Comparison of ENCODE assay signal across 8 mouse cellular contexts in genomic region chr11:30471751-30472593, GRCm38 (mm10). TPM values are rescaled to one million over a fixed set of nuclear protein-coding genes. Genes with fewer than 3 reads are reported as not detected.
A peak's percentile ranks its signal among the peaks of the same experiment; 100 is the strongest.
DNase-seq lines count a peak whose midpoint lies in the region; ATAC-seq and TF ChIP-seq lines count a peak whose summit lies in the region.

Gene 4930505A04Rik (minus strand): TSS chr11:30471827.

- 0 out of 2 replicates have a peak, but pooled peaks cover 8% of the 10 kb centered on the region for H3K27me3 ChIP-seq in hindbrain, embryonic 10.5 days (ENCODE audit: insufficient read depth, poor library complexity, severe bottlenecking)
- no peaks in the 10 kb centered on the region for H3K27me3 ChIP-seq in lung, embryonic 14.5 days (ENCODE audit: insufficient read depth, low read length)

- H3K27ac ChIP-seq in hindbrain, embryonic 10.5 days, result peak within 1 kb of the TSS; percentile 85
- peak within 1 kb of the TSS; percentile 86 for H3K27ac ChIP-seq in lung, embryonic 14.5 days (ENCODE audit: low read depth)

- DNase-seq in NIH3T3 (ENCODE audit: low read depth), result peak; percentile 96
- peak; percentile 76 for DNase-seq in cerebellum, adult 8-10 months
- peak; percentile 86 to 90 for DNase-seq in frontal cortex, adult 2 months (ENCODE audit: extremely low spot score in 1 of 2, low spot score in 1 of 2)
- DNase-seq in hindbrain, embryonic 10.5 days (ENCODE audit: low spot score), result peak; percentile 93
- peak; percentile 68 for DNase-seq in layer of hippocampus, adult 9-10 months (ENCODE audit: low spot score)
- peak; percentile 98 for DNase-seq in lung, embryonic 14.5 days
- peak; percentile 82 for DNase-seq in ovary, postnatal 36 days (ENCODE audit: low spot score)
- peak; percentile 40 for DNase-seq in urinary bladder, postnatal 10 days (ENCODE audit: low spot score)

- peaks cover 14% of the 10 kb centered on the region for H3K4me1 ChIP-seq in hindbrain, embryonic 10.5 days (replicated peaks)
- H3K4me1 ChIP-seq in lung, embryonic 14.5 days (ENCODE audit: insufficient read depth), result 0 out of 2 replicates have a peak, but pooled peaks cover 5% of the 10 kb centered on the region

- H3K9me3 ChIP-seq in hindbrain, embryonic 10.5 days, result no peaks in the 10 kb centered on the region
- no peaks in the 10 kb centered on the region for H3K9me3 ChIP-seq in lung, embryonic 14.5 days (ENCODE audit: low read depth, low read length)

- peak within 1 kb of the TSS; percentile 59 for H3K9ac ChIP-seq in lung, embryonic 14.5 days

- peak within 1 kb of the TSS; percentile 82 for H3K4me2 ChIP-seq in lung, embryonic 14.5 days

- TF ChIP-seq CTCF in lung, embryonic 14.5 days (IDR thresholded peaks at IDR 0.05; ENCODE audit: low read depth), result no peak

- ATAC-seq in lung, embryonic 14.5 days (ENCODE audit: insufficient read depth), result peak; percentile 98

- 9% methylated on average over 17 of the region's 17 CpGs for WGBS in hindbrain, embryonic 10.5 days
- 4% methylated on average over 17 of the region's 17 CpGs for WGBS in lung, embryonic 14.5 days

- no peaks in the 10 kb centered on the region for H3K36me3 ChIP-seq in hindbrain, embryonic 10.5 days
- no peaks in the 10 kb centered on the region for H3K36me3 ChIP-seq in lung, embryonic 14.5 days (ENCODE audit: insufficient read depth)

- H3K4me3 ChIP-seq in hindbrain, embryonic 10.5 days, result peak within 1 kb of the TSS; percentile 52
- peak within 1 kb of the TSS; percentile 44 for H3K4me3 ChIP-seq in lung, embryonic 14.5 days (ENCODE audit: low read depth, low read length)

RNA-seq across cellular contexts. Expression of gene 4930505A04Rik, which starts in this region (rescaled TPM):
- 0.20 and 0.27 TPM in 2 replicates for polyA plus RNA-seq in frontal cortex, adult 2 months (2012; rRNA removed)
- not detected in 2 replicates for polyA plus RNA-seq in hindbrain, embryonic 10.5 days (2016; fragmentation: Nextera tagmentation; extraction: Ambion mirVana)
- 0.22 TPM in 1 of 2 replicates, not detected in the other for polyA plus RNA-seq in lung, embryonic 14.5 days (2014; fragmentation: Nextera tagmentation; extraction: Ambion mirVana)

Comparison
In these comparisons a context has a peak if more than half of its experiments do, and no peak if none do; other contexts are left out.
1. Peak in every context shown above with its lines: DNase-seq, ATAC-seq, H3K4me3 ChIP-seq and H3K27ac ChIP-seq.
2. Peak in DNase-seq in frontal cortex, adult 2 months; RNA of the gene not detected or under 1 TPM.
3. Peak in DNase-seq, H3K4me3 ChIP-seq and H3K27ac ChIP-seq in hindbrain, embryonic 10.5 days; RNA of the gene not detected or under 1 TPM.
4. Peak in DNase-seq, ATAC-seq, H3K4me3 ChIP-seq, H3K27ac ChIP-seq, H3K9ac ChIP-seq and H3K4me2 ChIP-seq in lung, embryonic 14.5 days; RNA of the gene not detected or under 1 TPM.
5. DNase-seq: peak in every context shown above with its lines; median percentile 98 in lung, embryonic 14.5 days; 96 in NIH3T3; 93 in hindbrain, embryonic 10.5 days; 88 in frontal cortex, adult 2 months; 82 in ovary, postnatal 36 days; 76 in cerebellum, adult 8-10 months; 68 in layer of hippocampus, adult 9-10 months; 40 in urinary bladder, postnatal 10 days.